Mouse (Mus musculus): ENCODE measurements around the gene Gpank1. TPM values are rescaled to one million over a fixed set of nuclear protein-coding genes. Genes with fewer than 3 reads are reported as not detected.

The Gpank1 gene
- total RNA-seq, 2 experiments from 2014 or later = 13.2 to 13.8 TPM

- intact Hi-C loops (cut with DNase I) = loop anchor here (2.0 kb wide), 1 partner anchor 13 kb away; no protein-coding TSS in a partner anchor
Observed at GRCm38 (mm10) chr17:35153931-35154330, 32.7 kb downstream of the Gpank1 start.

GRCm38 (mm10) chr17:35154616-35155015, 33.4 kb downstream of the Gpank1 start:
- intact Hi-C loops (cut with DNase I) = loop anchor here (2.0 kb wide), 1 partner anchor 14 kb away; no protein-coding TSS in a partner anchor

More at GRCm38 (mm10) chr17:35153931-35154330, 32.7 kb downstream of the Gpank1 start:
- DNase-seq (ENCODE audit: low spot score in 2 of 2) = no peak

GRCm38 (mm10) chr17:35155451-35155850, 34.2 kb downstream of the Gpank1 start:
- intact Hi-C loops (cut with DNase I) = loop anchor here (2.0 kb wide), 1 partner anchor 15 kb away; no protein-coding TSS in a partner anchor
- no peak for DNase-seq (ENCODE audit: low spot score in 2 of 2)

More at GRCm38 (mm10) chr17:35154616-35155015, 33.4 kb downstream of the Gpank1 start:
- no peak for DNase-seq (ENCODE audit: low spot score in 2 of 2)

GRCm38 (mm10) chr17:35156461-35157200, 35.4 kb downstream of the Gpank1 start:
- intact Hi-C loops (cut with DNase I) = no loop called here
- DNase-seq (ENCODE audit: low spot score in 2 of 2) = no peak

GRCm38 (mm10) chr17:35157254-35157653, 36.0 kb downstream of the Gpank1 start:
- DNase-seq (ENCODE audit: low spot score in 2 of 2) = no peak
- intact Hi-C loops (cut with DNase I) = no loop called here

GRCm38 (mm10) chr17:35157661-35158175, 36.5 kb downstream of the Gpank1 start:
- DNase-seq (ENCODE audit: low spot score in 2 of 2) = no peak
- intact Hi-C loops (cut with DNase I) = no loop called here

- intact Hi-C loops (cut with DNase I) = no loop called here
- no peak for DNase-seq (ENCODE audit: low spot score in 2 of 2)
Observed at GRCm38 (mm10) chr17:35158850-35159593, 37.8 kb downstream of the Gpank1 start.

- intact Hi-C loops (cut with DNase I) = no loop called here
- DNase-seq (ENCODE audit: low spot score in 2 of 2) = no peak
Observed at GRCm38 (mm10) chr17:35159638-35160037, 38.4 kb downstream of the Gpank1 start.

GRCm38 (mm10) chr17:35161421-35161820, 40.2 kb downstream of the Gpank1 start:
- intact Hi-C loops (cut with DNase I) = no loop called here
- DNase-seq (ENCODE audit: low spot score in 2 of 2) = no peak

- intact Hi-C loops (cut with DNase I) = no loop called here
- no peak for DNase-seq (ENCODE audit: low spot score in 2 of 2)
Observed at GRCm38 (mm10) chr17:35162121-35162520, 40.9 kb downstream of the Gpank1 start.

GRCm38 (mm10) chr17:35162730-35163129, 41.5 kb downstream of the Gpank1 start:
- intact Hi-C loops (cut with DNase I) = no loop called here
- no peak for DNase-seq (ENCODE audit: low spot score in 2 of 2)

- DNase-seq (ENCODE audit: low spot score in 2 of 2) = peak in 1 of 2 experiments; percentile 33
- intact Hi-C loops (cut with DNase I) = no loop called here
Observed at GRCm38 (mm10) chr17:35163326-35164081, 42.2 kb downstream of the Gpank1 start.

GRCm38 (mm10) chr17:35164218-35164567, 42.9 kb downstream of the Gpank1 start:
- intact Hi-C loops (cut with DNase I) = no loop called here
- no peak for DNase-seq (ENCODE audit: low spot score in 2 of 2)

- DNase-seq (ENCODE audit: low spot score in 2 of 2) = peak; percentile 99
- intact Hi-C loops (cut with DNase I) = no loop called here
Observed at GRCm38 (mm10) chr17:35164568-35165450, 43.6 kb downstream of the Gpank1 start, which contains the start of gene Prrc2a. Gene Prrc2a (minus strand): TSS chr17:35164897.

- intact Hi-C loops (cut with DNase I) = no loop called here
Observed at GRCm38 (mm10) chr17:35165451-35166155, 44.3 kb downstream of the Gpank1 start.

GRCm38 (mm10) chr17:35166352-35167035, 45.2 kb downstream of the Gpank1 start:
- DNase-seq (ENCODE audit: low spot score in 2 of 2) = peak; percentile 81 to 87
- intact Hi-C loops (cut with DNase I) = no loop called here

More at GRCm38 (mm10) chr17:35165451-35166155, 44.3 kb downstream of the Gpank1 start:
- DNase-seq (ENCODE audit: low spot score in 2 of 2) = no peak

GRCm38 (mm10) chr17:35167794-35168193, 46.5 kb downstream of the Gpank1 start:
- intact Hi-C loops (cut with DNase I) = loop anchor here (2.0 kb wide), 1 partner anchor 65 kb away; the partner anchor contains the start of gene Atp6v1g2
- no peak for DNase-seq (ENCODE audit: low spot score in 2 of 2)

All from left cerebral cortex, postnatal 14 days (tissue).